Mouse (Mus musculus) limb, embryonic 14.5 days (tissue): Measurements from ENCODE around the gene Sgip1. TPM values are rescaled to one million over a fixed set of nuclear protein-coding genes. Genes with fewer than 3 reads are reported as not detected.
A peak's percentile ranks its signal among the peaks of the same experiment; 100 is the strongest.

Experiments
- ATAC-seq: fragments of 200-750 bp; cut with Nextera tagmentation; 2 replicates; pipeline ENCODE4 v1.8.0; 2017; ENCODE audit warnings: low read depth, moderate number of reproducible peaks, moderate TSS enrichment; ENCODE audit not compliant: low FRiP score
- DNase-seq: peaks from one replicate; pipeline ENCODE4 v3.0.0-alpha.2; 2015; ENCODE audit warnings: low spot score
- H3K27ac ChIP-seq: fragments of 300-500 bp; sonication (generic); replicated peaks from 2 replicates; pipeline ENCODE4 v1.5.1; 2014; ENCODE audit warnings: low read depth, mild to moderate bottlenecking, low read length, moderate library complexity, mixed read lengths
- H3K27me3 ChIP-seq: fragments of 300-500 bp; sonication (generic); 2 replicates; pipeline ENCODE4 v1.6.1; 2014; ENCODE audit warnings: low read length, mixed read lengths; ENCODE audit not compliant: control insufficient read depth, insufficient read depth
- H3K36me3 ChIP-seq: fragments of 300-500 bp; sonication (generic); 2 replicates; pipeline ENCODE4 v1.6.1; 2014; ENCODE audit warnings: mild to moderate bottlenecking, low read length, moderate library complexity, mixed read lengths; ENCODE audit not compliant: control insufficient read depth, insufficient read depth
- H3K4me1 ChIP-seq: fragments of 300-500 bp; sonication (generic); 2 replicates; pipeline ENCODE4 v1.6.1; 2014; ENCODE audit warnings: antibody characterized with exemption, low read length, mixed read lengths; ENCODE audit not compliant: control insufficient read depth, insufficient read depth
- H3K4me2 ChIP-seq: fragments of 300-500 bp; sonication (generic); replicated peaks from 2 replicates; pipeline ENCODE4 v1.6.1; 2014; ENCODE audit warnings: low read depth, mild to moderate bottlenecking, low read length, moderate library complexity; ENCODE audit not compliant: severe bottlenecking
- H3K4me3 ChIP-seq: fragments of 300-500 bp; sonication (generic); replicated peaks from 2 replicates; pipeline ENCODE4 v1.5.1; 2014; ENCODE audit warnings: low read length
- H3K9ac ChIP-seq: fragments of 300-500 bp; sonication (generic); 2 replicates; pipeline ENCODE4 v1.6.1; 2014; ENCODE audit warnings: mild to moderate bottlenecking, low read depth, low read length, moderate library complexity; ENCODE audit not compliant: severe bottlenecking
- H3K9me3 ChIP-seq: fragments of 300-500 bp; sonication (generic); 2 replicates; pipeline ENCODE4 v1.6.1; 2016; ENCODE audit warnings: low read length; ENCODE audit not compliant: control insufficient read depth
- POLR2A ChIP-seq: fragments of 200-500 bp; IDR thresholded peaks from 2 replicates; pipeline ENCODE4 v1.8.0; 2012; ENCODE audit warnings: inconsistent platforms, mild to moderate bottlenecking, moderate library complexity, borderline replicate concordance; ENCODE audit not compliant: insufficient read depth, insufficient read length; ENCODE audit errors: extremely low read depth
- WGBS: fragments of 180-500 bp; shearing (Covaris S2); extraction: QIAGEN DNeasy Blood & Tissue Kit; methylation state at CpG from one replicate; pipeline ENCODE4 v1.1.7; 2014; 5-methylcytosine and 5-hydroxymethylcytosine counted together
- polyA plus RNA-seq, 2 experiments: library from polyadenylated mRNA; depleted of rRNA in 1 of 2; stranded (reverse) in 1 of 2; unstranded in 1 of 2; fragments of >200 nt; fragmentation: Nextera tagmentation in 1 of 2; extraction: Ambion mirVana in 1 of 2; gene quantifications; 2 replicates each; pipeline versions ENCODE4 v1.2.1 to v1.2.3; 2012 to 2014

The Sgip1 gene
- polyA plus RNA-seq, 2 experiments = 3.6 to 4.6 TPM

DNA sequence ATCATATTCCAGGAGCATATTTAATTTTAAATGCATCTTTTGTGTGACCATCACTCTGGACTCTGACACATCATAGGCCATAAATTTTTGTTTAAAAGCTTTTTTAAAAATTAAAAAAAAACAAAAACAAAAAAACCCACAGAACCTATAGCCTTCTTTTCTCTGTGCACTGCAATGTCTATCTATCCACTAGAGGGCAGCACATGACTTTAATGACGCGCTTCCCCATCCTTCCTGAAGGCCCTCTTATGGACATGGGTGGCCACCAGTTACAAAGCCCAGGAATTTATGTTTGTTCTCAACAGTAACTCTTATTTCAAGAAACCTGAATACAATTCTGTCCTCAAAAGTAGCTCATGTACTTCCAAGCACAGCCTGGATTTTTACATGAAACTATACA is 245.8 kb downstream of the Sgip1 start:
- TF ChIP-seq POLR2A = no peak
- ATAC-seq = no peak
- H3K9me3 ChIP-seq = no peaks in the 10 kb centered on the region
- no peak overlapping the region for H3K4me3 ChIP-seq
- no peaks in the 10 kb centered on the region; the same call in 1 of the 2 replicates for H3K4me1 ChIP-seq
- H3K36me3 ChIP-seq = no peaks in the 10 kb centered on the region
- no peak overlapping the region for H3K27ac ChIP-seq
- no peak overlapping the region for H3K9ac ChIP-seq
- no peaks in the 10 kb centered on the region for H3K27me3 ChIP-seq
- peak; percentile 92 for DNase-seq
- no peak overlapping the region for H3K4me2 ChIP-seq
- WGBS = 2% methylated on average over 2 of the region's 2 CpGs

DNA sequence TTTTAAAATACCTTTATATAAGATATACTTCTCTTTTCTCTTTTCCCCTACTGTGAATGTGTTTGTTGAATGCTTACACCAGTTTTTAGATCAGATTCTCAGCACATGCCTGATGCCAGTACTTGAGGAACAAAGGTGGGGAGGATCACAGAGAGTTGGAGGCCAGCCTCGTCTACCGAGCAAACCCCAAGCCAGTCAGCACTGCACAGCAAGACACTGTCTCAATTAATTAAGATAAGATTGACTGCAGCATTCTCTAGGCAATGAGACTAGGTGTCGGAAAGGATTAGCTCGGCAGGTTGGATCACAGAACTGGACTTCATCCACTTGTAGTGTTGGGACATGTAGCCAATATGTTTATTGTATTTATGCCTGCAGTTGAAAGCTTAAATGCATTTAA is 246.2 kb downstream of the Sgip1 start:
- no peak overlapping the region for H3K27ac ChIP-seq
- WGBS = 47% methylated on average over 4 of the region's 4 CpGs
- no peak for TF ChIP-seq POLR2A
- H3K9ac ChIP-seq = no peak overlapping the region
- no peak overlapping the region for H3K4me2 ChIP-seq
- no peaks in the 10 kb centered on the region for H3K9me3 ChIP-seq
- ATAC-seq = no peak
- DNase-seq = no peak
- H3K27me3 ChIP-seq = no peaks in the 10 kb centered on the region
- no peak overlapping the region for H3K4me3 ChIP-seq
- no peaks in the 10 kb centered on the region for H3K36me3 ChIP-seq
- no peaks in the 10 kb centered on the region; the same call in 1 of the 2 replicates for H3K4me1 ChIP-seq

DNA sequence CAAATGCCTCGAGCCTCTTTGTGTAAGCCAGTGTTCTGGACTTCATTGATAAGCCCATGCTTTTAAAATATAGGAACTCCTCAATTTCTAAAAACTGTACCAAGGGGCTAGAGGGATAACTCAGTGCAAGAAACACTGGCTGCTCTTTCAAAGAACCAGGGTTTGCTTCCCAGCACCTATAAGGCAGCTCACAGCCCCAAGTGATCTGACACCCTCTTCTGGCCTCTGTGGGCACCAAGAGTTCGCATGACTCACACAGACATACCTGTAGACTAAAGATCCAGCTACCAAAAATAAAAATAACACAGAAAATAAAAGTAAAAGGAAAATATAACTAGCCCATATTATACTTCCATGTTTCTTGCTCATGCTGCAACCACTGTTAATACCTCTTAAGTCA is 246.7 kb downstream of the Sgip1 start:
- no peaks in the 10 kb centered on the region for H3K27me3 ChIP-seq
- no peaks in the 10 kb centered on the region; the same call in 1 of the 2 replicates for H3K4me1 ChIP-seq
- ATAC-seq (no peak), DNase-seq (no peak)
- no peak overlapping the region for H3K9ac ChIP-seq
- no peak overlapping the region for H3K4me3 ChIP-seq
- TF ChIP-seq POLR2A = no peak
- no peaks in the 10 kb centered on the region for H3K9me3 ChIP-seq
- H3K27ac ChIP-seq = no peak overlapping the region
- 74% methylated on average over 2 of the region's 2 CpGs for WGBS
- H3K4me2 ChIP-seq = no peak overlapping the region
- H3K36me3 ChIP-seq = no peaks in the 10 kb centered on the region

DNA sequence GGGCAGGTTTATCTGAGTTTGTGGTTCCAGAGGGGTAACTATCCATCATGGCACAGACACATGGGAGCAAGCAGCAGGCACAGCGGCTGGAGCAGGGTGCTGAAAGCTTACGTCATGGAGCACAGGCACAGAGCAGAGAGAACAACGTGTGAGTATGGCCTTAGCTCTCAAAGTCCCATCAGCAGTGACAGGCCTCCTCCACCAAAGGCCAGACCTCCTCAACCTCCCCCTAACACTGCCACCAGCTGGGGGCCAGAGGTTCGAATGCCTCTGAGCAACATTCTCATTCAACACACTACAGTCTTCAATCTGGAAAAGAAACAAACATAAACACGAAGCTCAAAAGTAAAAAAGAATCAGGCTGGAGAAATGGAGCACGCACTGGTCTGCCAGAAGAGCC is 247.4 kb downstream of the Sgip1 start:
- H3K27me3 ChIP-seq = no peaks in the 10 kb centered on the region
- 75% methylated on average over 6 of the region's 6 CpGs for WGBS
- no peak overlapping the region for H3K4me2 ChIP-seq
- H3K4me3 ChIP-seq = no peak overlapping the region
- no peaks in the 10 kb centered on the region for H3K36me3 ChIP-seq
- no peak overlapping the region for H3K27ac ChIP-seq
- DNase-seq = no peak
- H3K9me3 ChIP-seq = no peaks in the 10 kb centered on the region
- no peak for ATAC-seq
- no peak overlapping the region for H3K9ac ChIP-seq
- H3K4me1 ChIP-seq = no peaks in the 10 kb centered on the region; the same call in 1 of the 2 replicates
- TF ChIP-seq POLR2A = no peak

DNA sequence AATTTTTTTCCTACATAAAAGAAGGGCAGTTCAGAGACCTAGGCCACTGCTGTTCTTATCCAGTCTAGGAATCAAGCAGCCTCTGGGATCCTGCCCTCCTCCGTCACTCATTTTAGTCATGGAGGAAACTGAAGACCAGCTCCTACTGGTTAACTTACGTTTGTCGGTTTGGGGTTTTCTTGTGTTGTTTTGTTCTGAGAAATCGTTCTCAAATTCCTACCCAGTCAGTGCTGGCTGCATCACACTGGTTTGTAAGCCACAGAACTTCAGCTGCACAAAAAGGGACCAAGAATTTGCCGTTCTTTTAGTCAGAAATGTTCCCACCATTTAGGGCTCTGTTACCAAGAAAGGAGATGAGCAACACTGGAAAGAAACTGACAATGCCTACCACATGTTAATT is 248.3 kb downstream of the Sgip1 start:
- WGBS = 88% methylated on average over 5 of the region's 5 CpGs
- Histone ChIP-seq H3K9me3 (no peaks in the 10 kb centered on the region), H3K4me2 (no peak overlapping the region), H3K27me3 (no peaks in the 10 kb centered on the region), H3K4me1 (no peaks in the 10 kb centered on the region; the same call in 1 of the 2 replicates), H3K9ac (no peak overlapping the region), H3K27ac (no peak overlapping the region), H3K36me3 (no peaks in the 10 kb centered on the region), H3K4me3 (no peak overlapping the region)
- no peak for TF ChIP-seq POLR2A
- ATAC-seq (no peak), DNase-seq (no peak)

- ATAC-seq = no peak
- no peaks in the 10 kb centered on the region for H3K27me3 ChIP-seq
- TF ChIP-seq POLR2A = no peak
- H3K9me3 ChIP-seq = no peaks in the 10 kb centered on the region
- no peak overlapping the region for H3K27ac ChIP-seq
- WGBS = 72% methylated on average over 4 of the region's 4 CpGs
- no peaks in the 10 kb centered on the region for H3K36me3 ChIP-seq
- H3K4me1 ChIP-seq = no peaks in the 10 kb centered on the region; the same call in 1 of the 2 replicates
- no peak overlapping the region for H3K4me3 ChIP-seq
- H3K4me2 ChIP-seq = no peak overlapping the region
- no peak for DNase-seq
- H3K9ac ChIP-seq = no peak overlapping the region
Observed at GRCm38 (mm10) chr4:102990016-102990415, 248.9 kb downstream of the Sgip1 start.
